Mouse (Mus musculus): Measurements from ENCODE around the gene Marc1. TPM values are rescaled to one million over a fixed set of nuclear protein-coding genes. Genes with fewer than 3 reads are reported as not detected.

Gene Marc1
- total RNA-seq, 2 experiments from 2014 or later = 0.21 TPM; not detected in 1

DNA sequence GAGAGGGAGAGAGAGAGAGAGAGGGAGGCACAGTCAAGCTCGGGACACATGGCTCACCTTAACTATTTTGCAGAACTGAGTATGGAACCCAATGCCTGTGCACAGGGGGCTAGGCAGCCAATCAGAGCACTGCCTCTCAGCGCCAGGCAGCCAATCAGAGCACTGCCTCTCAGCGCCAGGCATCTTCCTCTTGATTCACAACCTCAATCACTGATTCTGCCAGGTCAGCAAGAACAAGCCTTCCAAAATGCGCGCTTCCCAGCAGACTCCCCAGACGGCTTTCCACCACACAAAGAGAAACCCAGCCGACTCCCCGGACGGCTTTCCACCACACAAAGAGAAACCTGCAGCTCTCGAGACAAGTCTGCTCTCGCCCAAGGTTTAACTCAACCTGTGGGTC lies 11.6 kb upstream of the Marc1 start:
- DNase-seq = no peak

DNA sequence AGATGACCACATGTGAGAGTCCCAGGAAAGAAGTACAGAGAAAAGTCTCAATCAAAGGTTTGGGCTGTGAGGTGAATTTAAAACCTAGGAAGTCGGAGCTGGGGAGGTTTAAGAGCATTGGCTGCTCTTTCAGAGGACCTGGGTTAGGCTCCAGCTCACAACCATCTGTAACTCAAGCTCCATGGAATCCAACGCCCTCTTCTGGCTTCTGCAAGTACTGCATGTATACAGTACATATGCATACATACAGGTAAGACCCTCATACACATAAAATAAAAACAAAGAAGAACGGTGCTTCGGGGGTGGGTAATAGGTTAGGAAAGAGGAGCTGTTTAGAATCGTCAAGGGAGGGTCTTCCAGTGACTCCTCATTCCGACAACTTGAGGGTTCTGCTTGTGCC lies 6.7 kb upstream of the Marc1 start:
- DNase-seq = no peak

GRCm38 (mm10) chr1:184811716-184812250 lies 670 bp upstream of the Marc1 start:
- no peak for DNase-seq

GRCm38 (mm10) chr1:184809578-184810001 lies 1.5 kb downstream of the Marc1 start:
- DNase-seq = no peak

GRCm38 (mm10) chr1:184808418-184809012 lies 2.6 kb downstream of the Marc1 start:
- DNase-seq = no peak

GRCm38 (mm10) chr1:184807627-184808417 lies 3.3 kb downstream of the Marc1 start:
- DNase-seq = peak in 1 of 2 experiments; percentile 36

- no peak for DNase-seq
Measured at GRCm38 (mm10) chr1:184807123-184807522, 4.0 kb downstream of the Marc1 start.

DNA sequence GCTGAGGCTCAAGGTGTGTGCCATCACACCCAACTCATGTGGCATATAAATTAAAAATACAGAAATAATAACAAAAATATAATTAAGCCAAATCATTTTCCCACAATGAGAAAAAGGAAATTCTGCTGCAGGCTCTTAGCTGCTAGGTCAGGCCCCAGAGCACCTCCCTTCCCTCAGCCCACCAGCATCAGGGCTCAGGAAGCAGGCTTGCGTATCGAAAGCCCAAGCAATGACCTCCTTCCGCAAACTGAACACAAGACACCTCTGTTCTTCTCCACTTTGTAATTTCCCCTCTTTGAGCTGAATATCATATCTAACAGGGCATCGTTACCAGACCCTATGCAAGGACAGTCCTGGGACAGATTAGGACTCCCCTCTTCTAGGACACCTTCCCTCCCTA lies 5.4 kb downstream of the Marc1 start:
- DNase-seq = no peak

DNA sequence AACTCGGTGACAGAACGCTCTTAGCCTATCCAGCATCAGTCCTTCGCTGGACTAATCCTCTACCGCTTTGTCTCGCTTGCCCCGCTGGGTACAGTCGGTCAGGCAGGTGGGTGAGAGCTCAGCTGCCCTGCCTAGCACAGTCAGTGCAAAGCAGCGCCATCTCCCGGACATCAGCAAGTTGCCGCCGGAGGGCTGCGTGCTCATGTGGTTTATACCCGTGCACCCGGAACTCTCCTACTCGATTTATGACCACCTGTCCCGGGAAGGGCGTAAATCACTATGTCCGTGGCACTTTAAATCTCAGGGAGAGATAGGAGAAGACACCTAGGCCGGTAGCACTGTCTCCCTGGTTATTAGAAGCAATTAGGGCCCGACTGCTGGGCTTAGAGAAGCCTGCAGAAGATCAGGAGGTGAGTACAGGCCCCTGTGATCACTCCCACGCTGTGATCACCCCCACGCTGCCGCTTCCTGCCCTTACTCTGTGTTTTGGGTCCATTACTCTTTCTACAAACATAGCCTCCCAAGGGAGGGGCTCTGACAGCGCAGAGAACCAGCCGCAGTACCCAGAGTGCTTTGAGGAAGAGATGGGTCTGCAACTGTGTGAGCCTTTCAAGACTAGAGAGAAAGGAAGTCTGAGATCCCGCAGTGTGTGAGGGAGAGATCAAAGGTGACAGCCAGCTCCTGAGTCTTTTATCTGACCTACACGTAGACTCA lies 17.8 kb downstream of the Marc1 start:
- DNase-seq = peak; percentile 27 to 31

- peak in 1 of 2 experiments; percentile 58 for DNase-seq
Measured at GRCm38 (mm10) chr1:184791109-184791508, 20.0 kb downstream of the Marc1 start.

DNA sequence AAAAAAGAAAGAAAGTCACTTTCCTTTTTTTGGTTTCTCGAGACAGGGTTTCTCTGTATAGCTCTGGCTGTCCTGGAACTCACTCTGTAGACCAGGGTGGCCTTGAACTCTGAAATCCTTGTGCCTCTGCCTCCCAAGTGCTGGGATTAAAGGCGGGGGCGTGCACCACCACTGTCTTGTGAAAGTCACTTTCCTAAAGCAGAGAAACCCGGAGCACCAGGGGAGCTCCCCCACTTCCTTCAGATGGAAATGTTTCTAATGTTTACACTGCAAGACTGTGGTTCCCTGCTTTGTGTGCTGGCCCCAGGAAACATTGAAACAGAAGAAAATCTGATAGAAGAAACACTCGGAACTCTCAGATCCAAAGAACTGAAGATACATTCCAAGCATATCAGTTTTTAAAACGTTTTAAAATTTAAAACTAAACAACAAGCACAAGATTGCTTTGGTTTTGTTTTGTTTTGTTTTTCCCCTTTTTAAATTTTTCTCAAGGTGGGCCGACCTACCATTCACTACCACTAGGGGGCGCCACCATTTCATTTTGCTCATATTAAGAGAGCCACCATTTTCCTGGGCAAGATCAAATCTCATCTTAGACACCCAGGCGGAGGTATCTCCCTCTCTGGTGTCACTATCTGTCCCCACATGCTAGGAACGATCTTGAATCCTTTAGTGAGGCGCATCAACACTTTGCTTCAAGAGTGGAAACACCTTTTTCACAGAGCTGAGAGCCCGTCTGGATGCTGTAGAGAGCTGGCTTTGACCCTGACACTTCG lies 24.5 kb downstream of the Marc1 start:
- no peak for DNase-seq

GRCm38 (mm10) chr1:184783641-184784040 lies 27.5 kb downstream of the Marc1 start:
- DNase-seq = no peak

DNA sequence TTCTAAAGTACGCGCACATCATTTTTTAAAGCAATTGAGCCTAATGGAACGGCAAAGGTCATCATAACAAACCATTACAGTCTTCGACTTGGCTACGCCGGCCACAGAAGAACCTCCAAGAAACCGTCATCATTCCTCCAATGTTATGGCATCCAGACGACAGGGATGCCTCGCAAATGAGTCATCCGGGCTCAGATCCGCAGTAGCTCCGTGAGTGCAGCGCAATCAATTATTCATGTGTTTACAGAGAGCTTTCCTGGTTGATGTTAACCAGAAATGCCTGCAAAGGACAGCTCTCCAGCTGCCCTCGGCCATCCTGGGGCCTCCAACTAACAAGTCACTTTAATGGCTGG lies 29.0 kb downstream of the Marc1 start:
- peak; percentile 23 to 48 for DNase-seq

- no peak for DNase-seq
Measured at GRCm38 (mm10) chr1:184781286-184782160, 29.6 kb downstream of the Marc1 start.

DNA sequence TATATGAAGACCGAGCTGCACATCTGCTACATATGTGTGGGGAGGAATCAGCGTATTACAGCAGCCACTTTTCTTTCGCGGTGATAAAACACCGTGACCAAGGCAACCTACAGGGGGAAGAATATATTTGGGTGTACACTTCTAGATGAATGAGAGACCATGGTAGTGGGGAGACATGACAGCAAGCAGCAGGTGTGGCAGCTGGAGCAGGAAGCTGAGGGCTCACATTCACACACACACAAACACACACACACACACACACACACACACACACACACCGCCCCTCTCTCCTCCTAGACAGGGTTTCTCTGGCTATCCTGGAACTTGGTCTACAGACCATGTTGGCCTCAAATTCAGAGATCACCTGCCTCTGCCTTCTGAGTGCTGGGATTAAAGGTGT lies 33.0 kb downstream of the Marc1 start:
- DNase-seq = no peak

DNA sequence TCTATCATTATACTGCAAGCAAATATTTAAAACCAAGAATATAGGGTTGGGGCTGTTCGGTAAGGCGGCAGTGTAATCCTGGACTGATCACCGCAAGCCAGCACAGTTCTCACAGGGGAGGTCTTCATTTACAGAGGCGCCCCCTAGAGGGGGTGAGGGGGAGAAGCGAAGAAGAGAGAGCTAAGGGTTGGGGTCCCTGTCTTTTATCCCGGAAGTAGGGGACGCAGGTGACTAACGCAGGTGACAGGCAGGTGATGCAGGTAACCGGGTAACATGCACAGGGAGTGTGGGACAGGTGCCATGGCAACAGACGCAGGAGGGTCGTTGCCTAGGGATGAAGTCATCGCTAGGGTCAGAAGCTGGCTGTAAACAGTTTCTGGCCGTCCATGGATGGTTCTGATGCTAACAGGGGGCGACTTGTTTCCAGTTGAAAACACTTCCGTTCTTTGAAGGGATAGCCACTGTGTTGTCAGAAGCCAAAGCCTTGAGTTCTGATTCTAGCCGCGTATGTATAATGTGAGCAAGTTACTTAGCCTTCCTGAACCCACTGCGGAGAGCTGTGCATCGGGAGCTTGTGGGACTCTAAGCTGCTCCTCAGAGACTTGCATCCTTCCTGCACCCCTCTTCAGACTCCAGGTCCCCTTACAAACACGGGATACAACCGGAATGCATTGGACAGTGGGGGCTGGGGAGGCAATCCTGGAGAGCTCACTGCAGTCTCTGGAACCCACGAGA lies 33.9 kb downstream of the Marc1 start:
- no peak for DNase-seq

DNA sequence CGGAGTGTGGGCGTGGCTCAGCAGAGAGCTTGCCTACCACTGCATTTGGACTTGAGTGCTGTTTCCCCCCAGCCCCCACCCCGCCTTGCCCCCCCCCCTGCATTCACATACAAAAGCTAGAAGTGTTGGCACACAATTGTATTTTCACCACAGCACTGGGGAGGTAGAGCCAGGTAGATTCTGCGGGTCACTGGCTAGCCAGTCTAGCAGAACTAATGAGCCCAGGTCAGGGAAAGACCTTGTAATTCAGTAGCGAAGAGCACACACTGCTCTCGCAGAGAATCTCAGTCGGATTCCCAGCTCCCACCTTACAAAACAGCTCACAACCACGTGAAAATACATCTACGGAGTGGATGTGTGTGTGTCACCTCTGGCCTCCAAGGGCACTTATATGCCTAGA lies 35.8 kb downstream of the Marc1 start:
- DNase-seq = no peak

GRCm38 (mm10) chr1:184771891-184772249 lies 39.2 kb downstream of the Marc1 start:
- DNase-seq = no peak

DNA sequence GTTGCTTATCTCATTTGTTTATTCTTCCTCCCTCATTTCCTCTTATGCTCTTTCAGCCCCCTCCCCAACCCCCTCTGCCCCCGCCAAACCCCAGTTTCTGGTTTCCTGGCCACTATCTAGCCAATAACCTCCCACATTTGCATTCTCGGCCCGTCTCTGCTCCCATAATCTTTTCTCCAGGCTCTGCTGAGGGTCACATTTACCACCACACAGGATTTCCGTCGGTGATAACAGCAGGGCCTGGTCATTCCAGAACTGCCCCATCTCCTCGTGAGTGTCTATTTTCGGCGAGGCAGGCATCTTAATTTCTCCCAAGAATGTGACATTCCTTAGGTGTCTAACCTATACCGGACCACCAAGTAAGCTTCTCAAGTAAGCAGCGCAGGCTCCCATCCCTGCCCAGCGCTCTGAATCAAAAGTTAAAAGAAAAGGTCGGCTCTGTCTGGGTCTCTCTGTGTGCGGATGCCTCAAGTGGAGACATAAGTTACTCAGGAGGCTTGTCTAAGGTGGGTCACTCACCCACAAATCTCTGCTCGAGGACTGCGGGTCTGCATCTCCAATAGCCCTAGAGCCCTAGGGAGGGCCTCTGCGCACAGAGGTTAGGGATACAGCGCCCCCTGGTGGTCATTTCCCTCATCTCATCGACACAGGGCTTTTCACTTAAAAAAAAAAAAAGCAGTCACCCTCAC lies 39.8 kb downstream of the Marc1 start:
- peak; percentile 77 to 94 for DNase-seq

DNA sequence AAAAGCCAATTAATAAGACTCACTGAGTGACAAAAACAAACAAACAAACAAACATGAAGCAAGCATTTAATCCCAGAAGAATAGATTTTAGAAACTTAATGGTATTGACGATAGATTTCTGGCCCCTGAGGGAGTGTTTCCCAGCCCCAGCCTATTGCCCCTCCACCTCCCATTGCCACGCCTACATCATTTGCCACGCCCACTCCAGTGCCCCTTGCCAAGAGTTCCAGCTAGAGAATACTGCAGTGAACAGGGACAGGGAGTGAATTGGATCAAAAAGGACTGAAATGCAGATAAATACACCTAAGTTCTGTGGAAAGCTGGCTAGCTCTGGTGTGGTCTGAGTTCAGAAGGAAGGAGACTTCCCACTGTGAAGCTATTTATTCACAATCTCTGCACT lies 47.2 kb downstream of the Marc1 start:
- DNase-seq = no peak
